Mouse (Mus musculus) gastrocnemius, postnatal 36 days (tissue): Measurements from ENCODE around the gene Cys1. TPM values are rescaled to one million over a fixed set of nuclear protein-coding genes. Genes with fewer than 3 reads are reported as not detected.
"Not testable (repeated sequence)": the region's sequence is repeated elsewhere in the genome, so short reads cannot be mapped to it uniquely, and the experiment has no call there.

ENCODE experiments used
- DNase-seq, 2 experiments: peaks; one replicate each; pipeline ENCODE4 v3.0.0; 2022
- intact Hi-C: fragments of 180-260 bp; cut with DNase I; formaldehyde crosslinking; loops from one replicate; pipeline ENCODE4 v1.15.1; 2025
- total RNA-seq, 2 experiments: library from RNA; stranded (reverse); gene quantifications; 2 replicates each; pipeline ENCODE4 v1.2.3; 2021

The Cys1 gene
- total RNA-seq, 2 experiments from 2014 or later, result 3.4 to 3.7 TPM

- intact Hi-C loops, result no loop called here
- DNase-seq, result peak; percentile 97 to 98
Observed at GRCm38 (mm10) chr12:24651642-24652342, 29.8 kb downstream of the Cys1 start.

DNA sequence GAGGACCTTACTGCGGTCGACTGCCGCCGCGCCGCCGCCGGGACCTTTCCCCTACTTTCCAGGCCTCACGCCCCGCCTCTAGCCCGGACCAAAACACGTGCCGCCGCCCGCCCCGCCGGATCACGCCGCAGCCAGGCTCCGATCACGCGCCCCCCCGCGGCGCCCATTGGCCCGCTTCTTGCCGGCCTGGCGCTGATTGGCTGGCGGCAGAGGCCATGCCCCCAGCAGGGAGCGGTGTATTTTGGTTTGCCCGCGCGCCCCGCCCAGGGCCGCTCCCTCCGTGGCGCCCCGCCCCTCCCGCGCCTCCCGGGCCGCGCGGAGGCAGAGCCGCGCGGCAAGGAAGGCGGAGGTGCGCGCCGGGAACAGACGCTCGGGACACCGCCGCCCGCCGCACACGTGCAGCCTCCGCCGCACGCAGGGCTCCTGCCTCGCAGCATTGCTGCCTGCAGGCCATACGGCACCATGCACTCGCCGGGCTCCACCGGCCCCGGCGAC, 30.5 kb downstream of the Cys1 start, which contains the start of gene Klf11:
Klf11 (plus strand) TSS at position 212 of the 495 bp plus-strand sequence.
- peak; percentile 97 for DNase-seq
- intact Hi-C loops, result no loop called here

DNA sequence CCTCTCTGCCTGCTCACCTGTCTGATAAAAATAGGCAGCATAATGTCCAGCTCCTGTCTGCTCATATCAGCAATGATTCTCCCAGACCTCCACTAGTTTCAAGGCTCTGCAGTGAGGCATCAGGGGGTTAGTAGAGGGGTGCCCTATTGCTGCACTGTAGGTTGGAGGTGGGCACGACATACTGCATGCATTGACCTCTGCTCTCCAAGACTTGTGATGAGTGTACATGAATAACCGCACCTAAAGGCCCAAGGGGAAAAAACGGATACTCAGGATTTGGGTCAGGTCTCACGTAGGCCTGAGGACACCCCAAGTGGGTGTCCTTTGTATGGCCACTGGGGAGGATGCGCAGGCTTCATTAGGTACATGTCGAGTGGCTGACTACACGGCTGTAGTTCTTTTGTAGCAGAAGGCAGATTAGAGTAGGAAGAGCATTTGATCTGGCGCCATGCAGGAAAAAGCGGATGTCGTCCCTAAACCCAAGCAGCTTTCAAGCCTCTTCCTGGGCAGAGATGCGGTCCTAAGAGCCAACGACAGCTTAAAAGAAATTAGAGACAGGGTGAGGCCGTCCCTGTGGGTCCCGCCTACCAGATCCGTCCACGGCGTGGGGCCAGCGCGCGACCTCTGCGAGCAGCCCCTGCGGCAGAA, 31.1 kb downstream of the Cys1 start:
- intact Hi-C loops, result no loop called here
- DNase-seq, result no peak

GRCm38 (mm10) chr12:24648094-24648493, 33.5 kb downstream of the Cys1 start:
- intact Hi-C loops, result loop anchor here (2.0 kb wide), 1 partner anchor 13 kb away; no protein-coding TSS in a partner anchor

GRCm38 (mm10) chr12:24645901-24646300, 35.7 kb downstream of the Cys1 start:
- DNase-seq, result no peak
- intact Hi-C loops, result no loop called here

More at GRCm38 (mm10) chr12:24648094-24648493, 33.5 kb downstream of the Cys1 start:
- DNase-seq, result no peak

GRCm38 (mm10) chr12:24644125-24644571, 37.5 kb downstream of the Cys1 start:
- no peak for DNase-seq
- intact Hi-C loops, result no loop called here

DNA sequence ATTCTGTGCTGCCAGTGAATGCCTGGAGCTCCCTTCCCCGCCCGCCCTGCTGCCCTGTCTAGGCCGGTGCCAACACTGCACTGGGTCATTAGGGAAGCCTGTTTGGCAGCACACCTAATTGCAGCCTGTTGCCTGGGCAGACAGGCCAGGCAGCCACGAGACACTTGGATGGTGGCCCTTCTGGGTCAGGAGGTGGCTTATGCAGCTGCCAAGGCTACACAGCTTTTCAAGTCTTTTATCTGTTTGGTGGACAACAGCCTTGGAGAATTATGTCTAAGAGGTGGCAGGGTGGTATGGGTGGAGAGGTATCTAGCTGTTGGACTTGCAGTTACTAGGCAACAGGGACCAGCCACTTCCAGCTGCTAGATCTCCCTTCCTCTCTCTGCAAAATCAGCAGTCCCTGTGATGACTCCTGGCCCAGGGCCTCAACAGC, 39.2 kb downstream of the Cys1 start:
- intact Hi-C loops, result no loop called here
- peak in 1 of 2 experiments; percentile 36 for DNase-seq

DNA sequence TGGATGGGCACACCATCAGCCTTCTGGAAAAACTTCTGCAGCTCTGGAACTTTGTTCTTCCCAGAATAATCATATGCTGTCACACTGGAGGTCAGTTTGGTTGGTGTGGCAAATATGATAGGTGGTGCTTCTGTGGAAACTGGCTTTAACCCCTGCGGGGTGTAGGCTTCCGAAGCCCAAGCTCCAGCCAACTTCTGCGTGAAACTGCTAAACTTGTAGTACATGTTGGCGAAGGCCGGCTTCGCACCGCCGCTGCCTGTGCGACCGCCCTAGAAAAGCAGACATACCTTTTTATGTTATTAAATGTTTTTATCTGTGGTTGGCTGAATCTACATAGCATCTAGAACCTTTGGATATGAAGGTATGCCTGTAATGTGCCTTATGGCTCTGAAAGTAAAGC, 42.8 kb downstream of the Cys1 start:
- intact Hi-C loops, DNase-seq: not testable (repeated sequence)

DNA sequence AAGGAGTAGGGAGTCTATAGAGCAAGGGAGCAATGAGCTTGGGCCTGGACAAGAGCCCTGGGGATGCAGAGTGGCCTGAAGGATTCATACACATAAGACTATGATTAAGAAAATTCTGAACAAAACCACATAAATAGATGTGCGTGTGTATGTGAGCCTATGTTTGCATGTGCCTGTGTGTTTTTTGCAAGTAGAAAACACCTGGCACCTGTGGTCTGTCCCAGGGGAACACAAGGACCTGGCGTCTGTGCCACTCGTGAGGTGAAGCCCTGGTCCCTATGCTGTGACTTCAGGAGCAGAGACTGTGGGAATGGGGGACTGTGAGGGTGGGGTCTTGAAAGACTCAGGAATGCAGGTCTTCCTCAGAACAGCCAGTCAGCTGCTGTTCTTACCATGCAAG, 47.0 kb downstream of the Cys1 start:
- no peak for DNase-seq
- intact Hi-C loops, result loop anchor here (2.0 kb wide), 1 partner anchor 14 kb away; no protein-coding TSS in a partner anchor

DNA sequence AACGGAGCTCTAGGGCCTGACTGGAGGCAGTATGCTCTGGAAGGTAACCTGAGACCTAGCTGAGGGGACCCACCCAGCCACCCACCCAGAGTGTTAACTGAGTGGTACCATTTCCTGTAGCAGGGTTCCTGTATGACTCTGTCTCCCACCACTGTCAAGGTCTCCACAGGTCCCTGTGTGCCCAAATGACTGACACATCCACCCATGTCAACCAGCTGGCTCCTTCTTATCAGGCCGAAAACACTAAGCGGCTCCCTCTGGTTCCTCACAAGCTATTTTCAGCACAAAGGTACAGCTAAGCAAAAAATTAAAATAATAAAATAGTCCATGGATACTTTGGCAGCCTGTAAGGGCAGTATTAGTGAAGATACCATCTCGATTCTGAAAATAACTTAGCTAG, 47.4 kb downstream of the Cys1 start:
- intact Hi-C loops, result loop anchor here (2.0 kb wide), 1 partner anchor 15 kb away; no protein-coding TSS in a partner anchor
- no peak for DNase-seq

DNA sequence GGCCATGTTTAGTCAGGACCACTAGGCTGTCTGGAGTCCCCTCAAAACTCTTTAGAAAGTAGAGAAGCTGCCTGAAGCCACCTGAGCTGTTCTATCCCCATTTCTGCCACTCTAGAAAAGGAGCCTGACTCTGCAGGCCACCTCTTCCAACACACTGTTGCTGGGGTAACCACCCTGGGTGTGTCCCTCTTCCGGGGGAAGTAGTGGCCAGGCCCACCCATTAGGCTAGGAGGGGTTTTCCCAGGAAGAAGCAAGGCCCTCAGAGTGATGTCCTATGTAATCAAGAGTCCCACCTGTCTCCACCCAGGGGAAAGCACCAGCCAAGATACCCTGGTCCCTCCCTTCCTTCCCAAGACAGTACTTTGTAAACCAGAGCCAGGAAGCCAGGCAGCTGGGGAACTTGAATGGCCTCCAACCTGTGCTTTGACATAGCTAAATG, 47.8 kb downstream of the Cys1 start:
- DNase-seq, result peak in 1 of 2 experiments; percentile 22
- intact Hi-C loops, result loop anchor here (2.0 kb wide), 1 partner anchor 15 kb away; no protein-coding TSS in a partner anchor

DNA sequence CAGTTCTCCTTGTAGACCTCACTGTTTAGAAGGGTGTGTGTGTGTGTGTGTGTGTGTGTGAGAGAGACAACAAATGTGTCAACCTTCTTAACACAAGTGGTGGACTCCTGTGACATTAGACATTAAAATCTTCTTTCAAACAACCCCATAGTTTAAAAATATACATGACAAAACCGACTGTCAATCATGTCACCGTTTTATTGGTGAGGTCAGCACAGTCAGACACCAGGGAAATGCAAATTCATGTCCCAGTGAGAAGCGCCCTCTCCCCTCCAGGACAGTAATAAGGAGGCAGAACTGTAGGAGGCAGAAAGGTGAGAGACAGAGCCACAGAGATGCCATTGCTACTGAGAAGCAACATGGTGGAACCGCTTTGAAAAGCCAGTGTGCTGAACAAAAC, 49.2 kb downstream of the Cys1 start:
- DNase-seq, result no peak
- intact Hi-C loops, result no loop called here

- no peak for DNase-seq
- intact Hi-C loops, result no loop called here
Observed at GRCm38 (mm10) chr12:24630220-24630619, 51.4 kb downstream of the Cys1 start.

DNA sequence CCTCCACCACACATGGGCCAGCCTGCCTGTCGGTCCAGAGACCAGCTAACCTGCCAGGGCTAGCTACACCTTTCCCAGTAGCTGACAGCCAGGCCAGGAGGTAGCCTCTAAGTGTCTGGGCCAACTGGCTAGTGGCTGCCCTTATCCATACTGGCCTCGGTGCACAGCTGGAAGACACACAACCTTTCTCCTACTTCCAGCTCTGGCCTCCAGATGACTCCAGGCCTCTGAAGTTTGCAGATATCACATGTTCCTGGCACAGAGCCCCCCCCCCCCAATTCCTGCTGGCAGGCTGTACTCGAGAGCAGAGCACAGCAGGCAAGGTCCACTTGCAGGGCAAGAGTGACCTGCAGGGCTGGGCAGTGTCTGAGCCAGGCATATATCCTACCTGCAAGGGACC, 54.4 kb downstream of the Cys1 start:
- intact Hi-C loops, result no loop called here
- DNase-seq, result no peak

DNA sequence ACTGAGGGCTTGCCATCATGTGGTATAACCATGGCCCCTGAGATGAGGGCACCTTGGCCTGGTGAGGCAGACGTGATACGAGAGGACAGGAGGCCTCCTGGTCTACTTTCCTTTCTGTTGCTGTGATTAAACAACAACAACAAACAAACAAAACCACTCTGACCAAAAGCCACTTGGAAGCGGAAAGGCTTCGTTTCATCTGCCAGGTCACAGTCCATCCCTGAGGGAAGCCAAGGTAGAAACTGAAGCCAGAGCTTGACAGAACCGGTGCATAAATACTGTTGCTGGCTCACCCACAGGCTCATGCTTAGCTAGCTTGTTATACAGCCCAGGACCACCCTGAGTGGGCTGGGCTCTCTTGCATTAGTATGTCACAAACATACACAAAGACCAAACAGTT, 55.2 kb downstream of the Cys1 start:
- DNase-seq, result no peak
- intact Hi-C loops, result no loop called here

GRCm38 (mm10) chr12:24623486-24624251, 57.9 kb downstream of the Cys1 start:
- intact Hi-C loops, result no loop called here
- no peak for DNase-seq

GRCm38 (mm10) chr12:24619436-24619835, 62.2 kb downstream of the Cys1 start:
- no peak for DNase-seq
- intact Hi-C loops, result no loop called here
